Mouse (Mus musculus): ENCODE data around the gene Mark3.

DNA sequence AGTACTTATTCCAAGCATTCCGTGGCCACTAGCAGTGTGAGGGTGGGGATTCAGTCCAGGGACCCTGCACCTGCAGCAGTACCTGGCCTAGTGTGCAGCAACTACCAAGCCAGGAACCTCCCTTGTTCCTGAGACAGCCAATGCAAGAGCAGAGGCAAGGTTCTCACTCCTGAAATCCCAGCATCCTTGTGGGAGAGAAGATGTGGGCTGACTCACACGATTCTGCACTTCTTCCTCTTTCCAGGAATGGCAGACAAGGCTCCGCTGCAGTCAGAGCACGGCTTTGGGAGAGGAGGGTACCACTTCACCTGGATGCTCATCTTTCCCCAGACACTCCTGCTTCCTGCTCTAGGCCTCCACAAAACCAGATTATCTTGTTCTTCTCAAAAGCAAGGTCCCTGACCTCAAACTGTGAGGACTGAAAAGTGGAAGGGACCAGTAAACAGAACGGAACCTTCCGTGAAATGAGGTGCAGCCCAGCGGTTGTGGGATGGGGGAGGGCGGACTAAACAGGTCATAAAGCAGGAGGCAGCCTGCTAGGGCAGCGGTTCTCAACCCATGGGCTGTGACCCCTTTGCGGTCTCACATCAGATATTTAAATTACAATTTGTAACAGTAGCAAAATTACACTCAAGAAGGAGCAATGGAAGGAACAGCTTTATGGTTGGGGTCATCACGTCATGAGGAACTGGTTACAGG is 41.1 kb upstream of the Mark3 start:
- TF ChIP-seq CTCF (conservative IDR thresholded peaks at IDR 0.05 in 1 of 2, IDR thresholded peaks at IDR 0.05 in 1 of 2; ENCODE audit: low read depth in 2 of 2, low read length in 2 of 2) (no peak), TBP (conservative IDR thresholded peaks at IDR 0.05; ENCODE audit: low read depth, low read length) (0 out of 2 replicates have a peak, but pooled peaks have one; percentile 10)
